Mouse (Mus musculus) olfactory bulb, adult 2 months (tissue): ENCODE data around the gene Wdr54.

Experiments used
- CTCF ChIP-seq: fragments of 200-500 bp; IDR thresholded peaks from 2 replicates; pipeline ENCODE4 v1.5.1; 2012; ENCODE audit warnings: low read depth, mild to moderate bottlenecking, low read length, moderate library complexity; ENCODE audit not compliant: insufficient read depth
- POLR2A ChIP-seq: fragments of 200-500 bp; IDR thresholded peaks from 2 replicates; pipeline ENCODE4 v1.6.1; 2012; ENCODE audit warnings: mild to moderate bottlenecking, low read depth, low read length, moderate library complexity; ENCODE audit not compliant: insufficient read depth

- TF ChIP-seq CTCF (peak; percentile 46; the same call in 1 of the 2 replicates), POLR2A (peak; percentile 70)
These were observed 9.5 kb upstream of the Wdr54 start, which contains the start of gene Dctn1 for GRCm38 (mm10) chr6:83165607-83166242.
